ENCODE assay signal across 15 mouse cellular contexts in the genomic region with DNA sequence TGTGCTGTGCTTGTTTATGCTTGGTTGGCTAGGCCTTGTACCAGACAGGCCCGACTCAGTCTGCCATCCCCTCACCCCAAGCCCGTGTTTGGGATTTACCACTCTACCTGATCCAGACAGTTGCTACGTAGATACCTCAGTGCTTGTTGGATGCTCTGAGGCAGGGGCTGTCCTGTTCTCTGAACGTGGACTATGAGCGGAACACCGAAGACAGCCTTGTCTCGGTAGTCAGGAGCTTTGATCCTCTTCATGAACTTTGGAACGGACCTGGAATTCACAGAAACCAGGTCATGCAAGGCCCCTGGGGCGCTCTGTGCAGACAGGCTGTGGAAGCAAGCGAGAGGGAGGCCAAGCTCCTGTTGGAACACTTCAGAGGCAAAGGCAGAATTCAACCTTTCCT.
A peak's percentile ranks its signal among the peaks of the same experiment; 100 is the strongest.
DNase-seq lines count a peak whose midpoint lies in the region; ATAC-seq and TF ChIP-seq lines count a peak whose summit lies in the region.
"Had no signal": no experiment of that assay in that cellular context is flagged by ENCODE, and none has a peak within 500 bp of the region (broad histone marks: within the 10 kb centered on the region; RNA-seq: fewer than 3 reads in every experiment).

No protein-coding gene starts in this region.

- no peak overlapping the region for H3K4me2 ChIP-seq in kidney, embryonic 15.5 days
- H3K4me2 ChIP-seq: embryonic facial prominence, embryonic 12.5 days; forebrain, embryonic 15.5 days; heart, embryonic 13.5 days; hindbrain, embryonic 13.5 days had no signal

- TF ChIP-seq POLR2A in thymus, adult 2 months (IDR thresholded peaks at IDR 0.05; ENCODE audit: control insufficient read depth, extremely low read depth, insufficient read depth, low read length, poor library complexity) = no peak

- no peaks in the 10 kb centered on the region for H3K27me3 ChIP-seq in kidney, embryonic 15.5 days
- H3K27me3 ChIP-seq in thymus, adult 2 months (ENCODE audit: control insufficient read depth, insufficient read depth, low read length) = no peaks in the 10 kb centered on the region
- H3K27me3 ChIP-seq: embryonic facial prominence, embryonic 12.5 days; forebrain, embryonic 15.5 days; heart, embryonic 13.5 days; hindbrain, embryonic 13.5 days had no signal

- H3K36me3 ChIP-seq in kidney, embryonic 15.5 days = peaks cover 27% of the 10 kb centered on the region
- no peaks in the 10 kb centered on the region for H3K36me3 ChIP-seq in thymus, adult 2 months (ENCODE audit: control insufficient read depth, insufficient read depth, low read length)
- H3K36me3 ChIP-seq: forebrain, embryonic 15.5 days had no signal

- ATAC-seq in kidney, embryonic 15.5 days (replicated peaks; ENCODE audit: low FRiP score) = no peak
- ATAC-seq: forebrain, embryonic 15.5 days had no signal

- no peak for TF ChIP-seq CTCF in thymus, adult 2 months (IDR thresholded peaks at IDR 0.05; ENCODE audit: borderline replicate concordance, control insufficient read depth, extremely low read depth, insufficient read depth, low read length, poor library complexity)

- no peak overlapping the region for H3K4me3 ChIP-seq in kidney, embryonic 15.5 days (replicated peaks)
- H3K4me3 ChIP-seq in thymus, adult 2 months (ENCODE audit: control insufficient read depth, insufficient read depth, low read length) = no peak overlapping the region
- H3K4me3 ChIP-seq: embryonic facial prominence, embryonic 12.5 days; forebrain, embryonic 15.5 days; heart, embryonic 13.5 days; hindbrain, embryonic 13.5 days had no signal

- peak; percentile 73 for DNase-seq in kidney, adult 11 months
- no peak for DNase-seq in kidney, postnatal 10 days
- peak; percentile 28 for DNase-seq in retina, postnatal 1 day
- DNase-seq in retina, embryonic 14.5 days (ENCODE audit: low spot score) = no peak
- no peak for DNase-seq in thymus, adult 2 months
- DNase-seq in thymus, adult 18-20 months = no peak
- DNase-seq: adrenal gland, postnatal 25 days; cerebellum, adult 2 months had no signal

- H3K9ac ChIP-seq in kidney, embryonic 15.5 days = no peak overlapping the region
- H3K9ac ChIP-seq: embryonic facial prominence, embryonic 12.5 days; forebrain, embryonic 15.5 days; heart, embryonic 13.5 days; hindbrain, embryonic 13.5 days; liver, embryonic 14.5 days had no signal

- peaks cover 48% of the 10 kb centered on the region for H3K4me1 ChIP-seq in kidney, embryonic 15.5 days
- H3K4me1 ChIP-seq in thymus, adult 2 months (replicated peaks; ENCODE audit: control insufficient read depth, insufficient read depth, low read length) = no peaks in the 10 kb centered on the region

- 71% methylated on average over 10 of the region's 10 CpGs for WGBS in kidney, embryonic 15.5 days
- 96% methylated on average over 10 of the region's 10 CpGs for WGBS in thymus, adult 2 months

- H3K27ac ChIP-seq in kidney, embryonic 15.5 days = peak overlapping the region; percentile 49
- H3K27ac ChIP-seq in thymus, adult 2 months (ENCODE audit: control insufficient read depth, insufficient read depth, low read length) = no peak overlapping the region
- H3K27ac ChIP-seq: embryonic facial prominence, embryonic 12.5 days; forebrain, embryonic 15.5 days; kidney, postnatal 0 days; liver, embryonic 14.5 days had no signal

- peaks cover 9% of the 10 kb centered on the region; the same call in 1 of the 2 replicates for H3K9me3 ChIP-seq in kidney, embryonic 15.5 days (replicated peaks)
- H3K9me3 ChIP-seq: forebrain, embryonic 15.5 days; hindbrain, embryonic 13.5 days had no signal

Comparison
In these comparisons a context has a peak if more than half of its experiments do, and no peak if none do; other contexts are left out.
1. DNase-seq: peak in kidney, adult 11 months (single experiment) and retina, postnatal 1 day (single experiment); none in kidney, postnatal 10 days (single experiment), retina, embryonic 14.5 days (single experiment), thymus, adult 2 months (single experiment) and thymus, adult 18-20 months (0 of 2).